Mouse (Mus musculus) kidney, postnatal 14 days (tissue): ENCODE measurements at regions not wholly inside any gene's neighbourhood (a gene's known extent, or its start where the extent isn't known, plus 50 kb on each side); places are given as distances from the start of the nearest gene placed in this dataset.
A peak's percentile ranks its signal among the peaks of the same experiment; 100 is the strongest.

Experiments used
- DNase-seq: peaks from one replicate; pipeline ENCODE4 v3.0.0; 2022; ENCODE audit warnings: mixed read lengths

DNA sequence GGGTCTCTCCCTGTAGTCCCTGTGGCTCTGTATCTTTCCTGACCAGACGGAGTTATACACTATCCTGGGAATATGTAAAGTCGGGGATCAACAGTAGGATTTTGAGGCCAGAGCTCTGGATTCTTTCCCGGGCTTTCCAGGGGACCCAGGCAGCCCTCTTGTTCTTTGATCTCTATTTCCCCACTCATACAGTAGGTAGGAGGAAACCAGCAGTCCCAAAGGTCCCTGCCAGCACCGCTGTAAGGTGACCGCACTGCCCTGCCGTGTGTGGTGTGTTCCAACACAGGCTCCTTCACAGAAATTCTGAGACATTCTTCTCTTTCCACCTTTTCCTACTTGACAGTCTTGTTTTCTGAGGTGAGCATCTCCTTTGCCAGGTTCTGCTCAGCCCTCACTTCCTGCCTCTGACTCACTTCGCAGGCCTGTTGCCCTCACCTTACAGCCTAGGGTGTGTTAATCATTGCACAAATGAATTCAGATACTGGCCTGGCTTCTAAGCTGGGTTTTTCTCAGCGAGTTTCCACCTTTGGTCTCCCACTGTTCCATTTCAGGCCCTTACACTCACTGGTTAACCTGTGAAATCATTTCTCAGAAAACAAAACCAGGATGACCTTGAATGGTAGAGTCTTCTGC lies 53.0 kb upstream of the Shb start:
- peak; percentile 71 for DNase-seq

GRCm38 (mm10) chr4:45583966-45584365 lies 51.7 kb upstream of the Shb start:
- no peak for DNase-seq

GRCm38 (mm10) chr4:45582496-45582895 lies 50.2 kb upstream of the Shb start:
- DNase-seq, result no peak
